Mouse (Mus musculus) liver, embryonic 14.5 days (tissue): Measurements from ENCODE around the gene Slfn2. TPM values are rescaled to one million over a fixed set of nuclear protein-coding genes. Genes with fewer than 3 reads are reported as not detected.

ENCODE experiments used
- ATAC-seq: fragments of 200-750 bp; cut with Nextera tagmentation; 2 replicates; pipeline ENCODE4 v1.8.0; 2017; ENCODE audit warnings: moderate number of reproducible peaks, mild to moderate bottlenecking, moderate library complexity; ENCODE audit not compliant: insufficient read depth
- DNase-seq, 3 experiments: peaks; one replicate each; pipeline ENCODE4 v3.0.0-alpha.2; 2012 to 2013; ENCODE audit warnings: low read depth in 3 of 3, low spot score in 3 of 3
- H3K27ac ChIP-seq: fragments of 300-500 bp; sonication (generic); 2 replicates; pipeline ENCODE4 v1.5.1; 2014; ENCODE audit warnings: moderate library complexity, mild to moderate bottlenecking, control low read depth, inconsistent platforms
- H3K27me3 ChIP-seq: fragments of 300-500 bp; sonication (generic); 2 replicates; pipeline ENCODE4 v1.6.1; 2014; ENCODE audit warnings: mild to moderate bottlenecking, low read length, moderate library complexity; ENCODE audit not compliant: control insufficient read depth, insufficient read depth
- H3K36me3 ChIP-seq: fragments of 300-500 bp; sonication (generic); replicated peaks from 2 replicates; pipeline ENCODE4 v1.6.1; 2014; ENCODE audit warnings: low read depth; ENCODE audit not compliant: control insufficient read depth, insufficient read depth
- H3K4me1 ChIP-seq, 2 experiments: fragments of 200-500 bp in 1 of 2; fragments of 300-500 bp in 1 of 2; sonication (generic) in 1 of 2; replicated peaks; 2 replicates each; pipeline ENCODE4 v1.6.1; 2012 to 2014; ENCODE audit warnings: antibody characterized with exemption in 1 of 2, inconsistent platforms in 1 of 2, low read length in 1 of 2; ENCODE audit not compliant: control insufficient read depth in 2 of 2, insufficient read depth in 2 of 2
- H3K4me2 ChIP-seq: fragments of 300-500 bp; sonication (generic); 2 replicates; pipeline ENCODE4 v1.6.1; 2014; ENCODE audit warnings: low read depth, mild to moderate bottlenecking, control low read depth, moderate library complexity
- H3K4me3 ChIP-seq, 2 experiments: fragments of 200-500 bp in 1 of 2; fragments of 300-500 bp in 1 of 2; sonication (generic) in 1 of 2; 2 replicates each; pipeline ENCODE4 v1.5.1; 2012 to 2014; ENCODE audit warnings: low read depth in 2 of 2, low read length in 2 of 2, mild to moderate bottlenecking in 2 of 2, control low read depth in 1 of 2, inconsistent platforms in 1 of 2, moderate library complexity in 1 of 2; ENCODE audit not compliant: insufficient read depth in 1 of 2
- H3K9ac ChIP-seq: fragments of 300-500 bp; sonication (generic); replicated peaks from 2 replicates; pipeline ENCODE4 v1.6.1; 2014; ENCODE audit warnings: mild to moderate bottlenecking, control low read depth, moderate library complexity
- H3K9me3 ChIP-seq: fragments of 300-500 bp; sonication (generic); 2 replicates; pipeline ENCODE4 v1.6.1; 2016; ENCODE audit warnings: low read length, mixed read lengths; ENCODE audit not compliant: control insufficient read depth
- CTCF ChIP-seq: IDR thresholded peaks from 2 replicates; pipeline ENCODE4 v1.5.1; 2016; ENCODE audit warnings: antibody characterized with exemption, low read depth, control low read depth
- EP300 ChIP-seq: IDR thresholded peaks from 2 replicates; pipeline ENCODE4 v1.6.1; 2016; ENCODE audit warnings: antibody characterized with exemption, low read depth
- WGBS: fragments of 180-500 bp; shearing (Covaris S2); extraction: QIAGEN DNeasy Blood & Tissue Kit; methylation state at CpG from one replicate; pipeline ENCODE4 v1.1.7; 2014; ENCODE audit not compliant: insufficient replicate concordance; 5-methylcytosine and 5-hydroxymethylcytosine counted together
- microRNA-seq: library from miRNA; unstranded; fragments of <30 nt; microRNA quantifications from one replicate; pipeline ENCODE4, GENCODE M21; 2016
- polyA plus RNA-seq, 2 experiments: library from polyadenylated mRNA; depleted of rRNA in 1 of 2; stranded (reverse) in 1 of 2; unstranded in 1 of 2; fragments of >200 nt; fragmentation: Nextera tagmentation in 1 of 2; extraction: Ambion mirVana in 1 of 2; gene quantifications; 2 replicates each; pipeline versions ENCODE4 v1.2.1 to v1.2.3; 2012 to 2014

Gene Slfn2
- polyA plus RNA-seq, 2 experiments: 3.6 to 8.8 TPM

DNA sequence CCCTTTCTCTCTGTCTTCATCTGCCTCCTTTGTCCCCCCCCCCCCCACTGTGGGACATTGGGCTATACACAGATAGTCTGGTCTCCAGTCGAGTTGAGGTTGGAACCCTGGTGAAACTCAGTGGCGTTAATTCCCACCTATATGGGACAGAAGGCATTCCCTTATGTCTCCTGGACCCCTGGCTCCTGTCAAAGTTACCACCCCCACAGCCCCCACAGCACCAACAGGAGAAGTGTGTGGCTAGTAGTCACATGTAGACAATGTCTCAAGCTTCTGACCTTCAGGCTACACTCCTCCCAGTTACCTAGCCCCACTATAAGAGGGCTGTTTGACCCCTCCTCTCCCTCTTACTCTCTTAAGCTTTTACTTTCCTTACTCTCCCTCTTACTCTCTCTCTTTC, 19.2 kb downstream of the Slfn2 start:
- 69% methylated on average over 2 of the region's 2 CpGs for WGBS
- Histone ChIP-seq H3K27ac (no peak overlapping the region), H3K4me3 (no peak overlapping the region), H3K27me3 (no peaks in the 10 kb centered on the region), H3K4me1 (peaks cover 0 to 6% of the 10 kb centered on the region in 2 experiments; a peak in 2 of 4 replicates), H3K4me2 (no peak overlapping the region), H3K36me3 (no peaks in the 10 kb centered on the region), H3K9ac (no peak overlapping the region), H3K9me3 (no peaks in the 10 kb centered on the region)
- TF ChIP-seq CTCF: no peak
- TF ChIP-seq EP300: no peak
- no peak for DNase-seq
- ATAC-seq: no peak

DNA sequence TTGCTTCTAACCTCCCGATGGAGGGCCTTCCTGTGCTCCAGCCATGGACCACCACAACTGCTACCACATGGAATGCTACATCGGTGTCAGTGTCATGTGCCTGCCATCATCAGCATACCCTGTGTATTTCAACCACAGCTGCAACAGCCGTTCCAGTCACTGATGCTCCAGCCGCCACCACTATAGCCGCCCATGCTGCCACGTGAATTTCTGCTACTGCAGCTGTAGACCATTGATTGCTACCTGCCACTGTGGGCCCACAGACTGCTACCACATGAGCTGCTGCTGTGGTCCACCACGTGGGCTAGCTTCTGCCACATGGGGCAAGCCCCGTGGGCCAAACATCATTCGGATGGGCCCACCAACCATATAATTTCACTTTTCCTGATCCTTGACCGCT, 19.8 kb downstream of the Slfn2 start:
- Histone ChIP-seq H3K27me3 (no peaks in the 10 kb centered on the region), H3K9ac (no peak overlapping the region), H3K4me2 (no peak overlapping the region), H3K4me1 (peaks cover 0 to under 1% of the 10 kb centered on the region in 2 experiments; a peak in 1 of 4 replicates), H3K36me3 (no peaks in the 10 kb centered on the region), H3K9me3 (no peaks in the 10 kb centered on the region), H3K27ac (no peak overlapping the region), H3K4me3 (no peak overlapping the region)
- DNase-seq (no peak), ATAC-seq (no peak)
- TF ChIP-seq CTCF: no peak
- WGBS: 74% methylated on average over 10 of the region's 10 CpGs

DNA sequence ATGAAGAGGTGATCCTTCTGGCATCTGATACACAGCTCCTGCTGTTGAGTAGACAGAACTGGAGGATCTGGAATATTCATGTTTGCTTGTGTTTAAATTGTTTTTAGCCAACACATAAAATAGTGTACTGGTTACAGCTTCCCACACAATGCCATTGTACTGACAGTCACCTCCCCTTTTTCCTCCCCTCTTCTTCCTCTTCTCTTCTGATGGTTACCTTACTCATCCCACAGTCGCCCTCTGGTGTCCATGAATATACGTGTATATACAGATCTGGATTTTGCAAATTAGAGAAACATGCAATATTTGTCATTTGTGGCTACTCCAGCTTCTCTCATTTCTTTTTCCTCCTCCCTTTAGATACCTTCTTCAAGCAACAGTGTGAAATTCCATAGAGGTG, 50.2 kb downstream of the Slfn2 start:
- H3K4me2 ChIP-seq: no peak overlapping the region
- H3K27me3 ChIP-seq: no peaks in the 10 kb centered on the region
- 9% methylated on average over 2 of the region's 2 CpGs for WGBS
- DNase-seq: peak in 1 of 3 experiments; percentile 7
- H3K9me3 ChIP-seq: no peaks in the 10 kb centered on the region
- H3K9ac ChIP-seq: no peak overlapping the region
- H3K27ac ChIP-seq: no peak overlapping the region
- no peaks in the 10 kb centered on the region for H3K4me1 ChIP-seq
- H3K36me3 ChIP-seq: no peaks in the 10 kb centered on the region
- peak; percentile 42; the same call in 1 of the 2 replicates for TF ChIP-seq CTCF
- TF ChIP-seq EP300: no peak
- no peak for ATAC-seq
- H3K4me3 ChIP-seq: no peak overlapping the region

- no peak within 1 kb of the TSS for H3K4me3 ChIP-seq
- H3K9me3 ChIP-seq: no peaks in the 10 kb centered on the region
- no peak for DNase-seq
- H3K27ac ChIP-seq: no peak within 1 kb of the TSS
- H3K9ac ChIP-seq: no peak within 1 kb of the TSS
- no peak within 1 kb of the TSS for H3K4me2 ChIP-seq
- no peaks in the 10 kb centered on the region for H3K27me3 ChIP-seq
- H3K36me3 ChIP-seq: no peaks in the 10 kb centered on the region
- WGBS: 69% methylated on average over 13 of the region's 13 CpGs
- no peak for TF ChIP-seq EP300
- no peaks in the 10 kb centered on the region for H3K4me1 ChIP-seq
- no peak for ATAC-seq
These were observed 51.8 kb downstream of the Slfn2 start, which contains the start of gene Slfn1 for GRCm38 (mm10) chr11:83116597-83117227. Slfn1 (plus strand) TSS chr11:83116849.

DNA sequence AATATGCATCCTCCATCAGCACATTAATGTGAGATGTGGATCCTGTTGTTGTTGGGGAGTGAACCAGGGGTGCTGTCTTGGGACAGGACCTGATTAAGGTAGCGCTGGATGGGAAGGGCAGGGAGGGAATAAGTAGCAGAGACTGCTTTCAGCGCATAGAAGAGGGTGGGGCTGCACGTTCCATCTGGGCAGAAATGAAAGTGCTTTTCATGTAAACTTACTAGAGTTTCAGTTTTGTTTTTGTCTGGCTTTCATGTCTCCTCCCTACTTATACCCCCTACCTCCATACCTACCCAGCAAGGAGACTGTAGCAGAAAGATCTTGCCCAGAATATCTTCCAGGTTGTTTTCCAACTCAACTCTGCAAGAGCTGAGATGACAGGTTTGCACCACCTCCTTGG, 53.1 kb downstream of the Slfn2 start:
- Histone ChIP-seq H3K9ac (no peak overlapping the region), H3K36me3 (no peaks in the 10 kb centered on the region), H3K4me1 (no peaks in the 10 kb centered on the region), H3K4me3 (no peak overlapping the region), H3K4me2 (no peak overlapping the region), H3K27me3 (no peaks in the 10 kb centered on the region), H3K27ac (no peak overlapping the region), H3K9me3 (no peaks in the 10 kb centered on the region)
- no peak for ATAC-seq
- DNase-seq: no peak
- TF ChIP-seq EP300 (no peak), CTCF (no peak)
- WGBS: 46% methylated on average over 3 of the region's 3 CpGs

Small RNAs within 50 kb of the gene (microRNA-seq; reads per million reads assigned to microRNA genes)
- gene Gm27598: not detected

Other genes with a start within 250 kb of the Slfn2 start
- 12.6 and 12.9 TPM in 2 replicates for gene Rffl, start 193.9 kb upstream of the Slfn2 start, polyA plus RNA-seq (2012; rRNA removed)
- 19.0 and 20.6 TPM in 2 replicates for gene Rffl, start 193.9 kb upstream of the Slfn2 start, polyA plus RNA-seq (2014; fragmentation: Nextera tagmentation; extraction: Ambion mirVana)
- gene Rad51d, start 174.5 kb upstream of the Slfn2 start, polyA plus RNA-seq (2012; rRNA removed): 2.8 and 3.5 TPM in 2 replicates
- 5.8 and 6.8 TPM in 2 replicates for gene Rad51d, start 174.5 kb upstream of the Slfn2 start, polyA plus RNA-seq (2014; fragmentation: Nextera tagmentation; extraction: Ambion mirVana)
- 0.07 and 0.09 TPM in 2 replicates for gene Fndc8, start 173.0 kb upstream of the Slfn2 start, polyA plus RNA-seq (2012; rRNA removed)
- gene Fndc8, start 173.0 kb upstream of the Slfn2 start, polyA plus RNA-seq (2014; fragmentation: Nextera tagmentation; extraction: Ambion mirVana): 0.04 and 0.18 TPM in 2 replicates
- 26.1 and 27.2 TPM in 2 replicates for gene Nle1, start 156.7 kb upstream of the Slfn2 start, polyA plus RNA-seq (2012; rRNA removed)
- gene Nle1, start 156.7 kb upstream of the Slfn2 start, polyA plus RNA-seq (2014; fragmentation: Nextera tagmentation; extraction: Ambion mirVana): 11.9 and 13.8 TPM in 2 replicates
- gene Unc45b, start 154.6 kb upstream of the Slfn2 start, polyA plus RNA-seq (2012; rRNA removed): 0.21 and 0.45 TPM in 2 replicates
- 0.57 and 0.95 TPM in 2 replicates for gene Unc45b, start 154.6 kb upstream of the Slfn2 start, polyA plus RNA-seq (2014; fragmentation: Nextera tagmentation; extraction: Ambion mirVana)
- 0.31 and 0.54 TPM in 2 replicates for gene Slfn5, start 113.8 kb upstream of the Slfn2 start, polyA plus RNA-seq (2012; rRNA removed)
- 0.81 and 0.84 TPM in 2 replicates for gene Slfn5, start 113.8 kb upstream of the Slfn2 start, polyA plus RNA-seq (2014; fragmentation: Nextera tagmentation; extraction: Ambion mirVana)
- 1.8 and 3.8 TPM in 2 replicates for gene Slfn9, start 73.3 kb upstream of the Slfn2 start, polyA plus RNA-seq (2012; rRNA removed)
- 5.6 and 5.7 TPM in 2 replicates for gene Slfn9, start 73.3 kb upstream of the Slfn2 start, polyA plus RNA-seq (2014; fragmentation: Nextera tagmentation; extraction: Ambion mirVana)
- 0.09 and 0.18 TPM in 2 replicates for gene Slfn8, start 44.3 kb upstream of the Slfn2 start, polyA plus RNA-seq (2012; rRNA removed)
- 0.22 and 0.37 TPM in 2 replicates for gene Slfn8, start 44.3 kb upstream of the Slfn2 start, polyA plus RNA-seq (2014; fragmentation: Nextera tagmentation; extraction: Ambion mirVana)
- gene Slfn1, start 51.7 kb downstream of the Slfn2 start, polyA plus RNA-seq (2012; rRNA removed): 0.12 and 0.21 TPM in 2 replicates
- 0.08 and 0.28 TPM in 2 replicates for gene Slfn1, start 51.7 kb downstream of the Slfn2 start, polyA plus RNA-seq (2014; fragmentation: Nextera tagmentation; extraction: Ambion mirVana)
- gene Slfn4, start 110.1 kb downstream of the Slfn2 start, polyA plus RNA-seq (2012; rRNA removed): 0.21 and 0.37 TPM in 2 replicates
- gene Slfn4, start 110.1 kb downstream of the Slfn2 start, polyA plus RNA-seq (2014; fragmentation: Nextera tagmentation; extraction: Ambion mirVana): 0.10 and 0.25 TPM in 2 replicates
- 1.3 and 2.6 TPM in 2 replicates for gene Slfn3, start 126.2 kb downstream of the Slfn2 start, polyA plus RNA-seq (2012; rRNA removed)
- 2.4 and 2.7 TPM in 2 replicates for gene Slfn3, start 126.2 kb downstream of the Slfn2 start, polyA plus RNA-seq (2014; fragmentation: Nextera tagmentation; extraction: Ambion mirVana)
- 11.4 and 15.4 TPM in 2 replicates for gene Slfn14, start 221.6 kb downstream of the Slfn2 start, polyA plus RNA-seq (2012; rRNA removed)
- 29.3 and 30.4 TPM in 2 replicates for gene Slfn14, start 221.6 kb downstream of the Slfn2 start, polyA plus RNA-seq (2014; fragmentation: Nextera tagmentation; extraction: Ambion mirVana)
- gene Ap2b1, start 233.9 kb downstream of the Slfn2 start, polyA plus RNA-seq (2012; rRNA removed): 10.5 and 11.7 TPM in 2 replicates
- gene Ap2b1, start 233.9 kb downstream of the Slfn2 start, polyA plus RNA-seq (2014; fragmentation: Nextera tagmentation; extraction: Ambion mirVana): 20.9 and 22.3 TPM in 2 replicates
- gene Pex12, start 237.5 kb downstream of the Slfn2 start, polyA plus RNA-seq (2012; rRNA removed): 3.1 and 3.4 TPM in 2 replicates
- gene Pex12, start 237.5 kb downstream of the Slfn2 start, polyA plus RNA-seq (2014; fragmentation: Nextera tagmentation; extraction: Ambion mirVana): 4.2 and 4.8 TPM in 2 replicates